Mouse (Mus musculus) adrenal gland, postnatal 4 days (tissue): ENCODE results near the gene Gm10337. TPM values are rescaled to one million over a fixed set of nuclear protein-coding genes. Genes with fewer than 3 reads are reported as not detected.

Experiments used
- DNase-seq, 2 experiments: peaks; one replicate each; pipeline ENCODE4 v3.0.0; 2021 to 2022; ENCODE audit warnings: low spot score in 2 of 2, mixed read lengths in 2 of 2
- total RNA-seq, 2 experiments: library from RNA; stranded (reverse); gene quantifications; 2 replicates each; pipeline ENCODE4 v1.2.3; 2021

Gene Gm10337
- total RNA-seq, 2 experiments from 2014 or later = 4.3 TPM; not detected in 1

DNA sequence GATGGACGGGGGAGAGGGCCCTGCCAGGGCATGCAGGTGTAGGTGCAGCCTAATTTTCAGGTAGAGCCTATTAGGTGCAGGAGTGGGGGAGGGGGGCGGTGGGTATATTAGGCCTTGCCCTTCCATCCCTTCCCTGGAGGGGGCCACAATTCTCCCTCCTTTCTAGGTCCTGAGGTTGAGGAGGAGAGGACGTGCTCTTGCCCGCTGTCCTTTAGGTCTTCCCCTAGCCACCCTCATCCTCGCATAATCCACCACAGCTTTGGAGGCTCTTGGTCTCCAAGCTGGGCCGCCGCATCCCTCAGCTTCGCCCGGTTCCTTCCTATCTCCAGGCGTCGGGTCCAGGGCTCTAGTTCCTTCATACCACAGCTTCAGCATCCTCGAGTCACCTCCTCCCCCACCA is 12.8 kb downstream of the Gm10337 start:
- DNase-seq = no peak

DNA sequence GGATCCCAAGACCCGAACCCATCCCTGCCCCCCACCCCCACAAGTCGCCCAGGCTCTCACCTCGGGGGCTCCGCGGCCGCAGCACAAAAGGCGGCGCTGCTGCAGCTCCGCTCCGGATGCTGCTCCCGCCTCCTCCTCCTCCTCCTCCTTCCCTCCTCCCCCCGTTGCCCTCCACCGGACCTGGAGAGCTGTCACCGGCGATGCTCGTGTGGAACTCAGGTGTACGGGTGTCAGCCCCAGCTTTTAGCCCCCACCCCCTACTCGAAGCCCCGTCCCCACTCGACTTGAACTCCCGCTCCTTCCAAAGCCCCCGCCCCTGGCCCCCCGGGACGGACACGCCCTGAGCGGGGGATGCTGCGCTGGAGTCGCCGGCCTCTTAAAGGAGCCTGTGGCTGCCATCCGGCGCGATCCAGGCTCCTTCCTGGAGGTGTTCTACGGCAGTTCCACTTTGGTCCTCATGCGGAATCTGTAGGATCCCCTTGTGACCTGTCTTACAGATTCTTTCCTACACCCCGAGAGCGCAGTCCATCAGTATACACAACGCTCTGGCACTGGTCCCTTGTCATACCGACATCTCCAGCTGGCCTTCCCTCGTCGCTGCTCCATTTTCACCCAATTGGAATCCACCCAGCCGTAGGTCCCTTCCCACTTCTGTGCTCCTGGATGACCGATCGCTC is 13.3 kb downstream of the Gm10337 start, which contains the start of gene Map3k12:
Map3k12 (minus strand) TSS at position 337 of the 677 bp plus-strand sequence.
- peak in 1 of 2 experiments; percentile 57 for DNase-seq

DNA sequence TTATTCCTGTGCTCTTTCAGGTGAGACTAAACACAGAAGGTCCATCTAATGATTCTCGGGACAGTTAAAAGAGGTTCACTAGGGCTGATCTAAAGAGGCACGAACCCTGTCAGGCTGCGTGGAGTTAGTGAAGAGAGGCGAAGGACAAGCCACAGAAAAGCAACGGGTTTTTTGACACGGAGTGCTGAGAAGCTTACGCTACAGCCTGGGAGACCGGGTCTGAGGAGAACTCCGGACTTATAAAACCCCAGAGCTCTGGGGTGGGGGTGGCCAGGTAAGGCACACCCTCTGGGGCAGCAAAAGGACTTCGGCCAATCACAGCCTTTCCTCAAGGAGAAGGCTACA is 14.1 kb downstream of the Gm10337 start:
- DNase-seq = no peak

DNA sequence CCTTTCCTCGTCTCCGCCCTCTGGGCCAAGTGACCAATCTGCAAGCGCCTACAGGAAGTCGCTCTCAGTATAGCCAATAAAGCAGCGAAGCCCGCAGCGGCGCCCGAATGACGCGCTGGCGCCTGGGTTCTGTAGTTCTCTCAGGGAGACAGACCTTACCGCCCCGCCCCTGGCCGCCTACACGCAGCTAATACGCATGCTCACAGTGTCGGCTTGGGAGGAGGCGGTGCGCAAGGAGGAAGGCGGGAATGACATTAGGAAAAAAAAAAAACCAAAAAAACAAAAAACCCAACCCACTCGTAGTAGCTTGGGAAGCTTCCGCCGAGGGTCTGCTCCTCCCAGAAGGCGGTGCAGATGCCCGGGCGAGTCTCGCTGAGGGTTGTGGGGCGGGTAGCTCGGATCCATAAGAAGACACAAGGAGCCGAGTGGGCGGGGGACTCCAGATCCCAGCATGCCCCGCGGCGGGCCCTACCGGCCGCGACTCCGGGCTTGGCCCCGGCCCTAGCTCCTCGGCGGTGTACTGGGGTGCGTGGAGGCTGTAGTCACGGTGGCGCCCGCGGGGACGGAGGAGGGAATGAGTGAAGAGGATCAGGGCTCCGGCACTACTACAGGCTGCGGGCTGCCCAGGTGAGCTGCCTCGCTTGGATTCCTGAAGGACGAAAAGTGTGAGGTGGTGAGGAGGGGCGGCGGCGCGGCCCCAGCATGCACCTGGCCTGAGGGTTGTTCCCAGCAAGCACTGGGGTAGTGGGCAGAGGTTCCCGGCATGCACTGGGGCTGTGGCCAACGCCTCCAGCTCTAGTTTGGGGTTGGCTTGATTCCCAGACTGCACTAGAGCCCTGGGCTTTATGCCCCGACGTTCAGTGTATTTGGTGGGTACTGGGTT is 14.7 kb downstream of the Gm10337 start, which contains the start of gene Tarbp2:
Tarbp2 (plus strand) TSS at position 217 of the 883 bp plus-strand sequence.
- peak; percentile 97 to 99 for DNase-seq

DNA sequence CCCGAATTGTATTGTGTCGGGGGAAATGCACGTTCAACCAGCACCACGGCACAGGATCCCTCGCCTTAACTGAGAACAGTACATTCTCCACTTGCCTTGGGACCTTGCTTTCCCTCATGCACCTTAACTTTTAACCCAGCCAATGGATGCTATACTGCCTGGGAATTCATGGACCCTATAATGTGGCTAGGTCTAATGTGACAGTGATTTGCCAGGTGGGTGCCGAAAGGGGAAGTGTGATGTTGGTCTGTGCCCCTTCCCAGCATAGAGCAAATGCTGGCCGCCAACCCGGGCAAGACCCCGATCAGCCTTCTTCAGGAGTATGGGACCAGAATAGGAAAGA is 15.3 kb downstream of the Gm10337 start:
- DNase-seq = no peak

DNA sequence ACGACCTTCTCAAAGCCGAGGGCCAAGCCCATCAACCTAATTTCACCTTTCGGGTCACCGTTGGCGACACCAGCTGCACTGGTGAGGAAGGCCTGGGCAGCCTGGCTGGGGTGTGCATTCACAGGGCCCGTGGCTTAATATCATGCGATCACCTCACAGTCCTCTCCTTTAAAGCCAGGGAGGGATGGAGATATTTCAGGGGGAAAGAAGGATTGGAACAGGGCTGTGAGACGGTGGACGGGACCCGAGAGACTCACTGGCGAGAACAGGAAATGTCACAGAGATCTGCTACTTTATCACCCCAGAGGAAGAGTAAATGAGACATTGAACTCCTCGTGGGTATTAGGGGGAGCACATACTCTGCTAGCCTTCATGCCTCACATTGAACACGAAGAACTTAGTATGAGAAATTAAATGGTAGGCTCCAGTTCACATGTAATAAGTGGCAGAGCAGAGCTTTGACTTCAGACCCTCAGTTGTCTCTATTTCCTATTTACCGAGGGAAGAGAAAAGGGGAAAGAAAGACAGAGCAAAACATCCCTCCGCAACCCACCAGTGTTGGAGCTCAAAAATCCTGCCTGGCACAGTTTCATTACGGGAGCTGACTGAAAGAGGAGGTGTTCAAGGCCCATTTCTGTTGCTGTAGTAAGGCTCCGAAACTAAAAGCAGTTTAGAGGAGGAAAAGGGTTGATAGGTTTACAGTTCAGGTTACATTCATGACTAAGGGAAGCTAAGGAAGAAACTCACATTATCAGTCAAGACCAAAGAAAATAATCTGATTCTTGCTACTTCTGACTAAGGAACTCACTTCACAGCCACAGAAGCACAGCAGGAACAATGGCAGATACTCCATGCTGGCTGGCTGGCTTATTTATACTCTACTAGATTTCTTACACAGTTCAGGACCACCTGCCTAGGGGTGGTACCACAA is 16.0 kb downstream of the Gm10337 start:
- DNase-seq = no peak

DNA sequence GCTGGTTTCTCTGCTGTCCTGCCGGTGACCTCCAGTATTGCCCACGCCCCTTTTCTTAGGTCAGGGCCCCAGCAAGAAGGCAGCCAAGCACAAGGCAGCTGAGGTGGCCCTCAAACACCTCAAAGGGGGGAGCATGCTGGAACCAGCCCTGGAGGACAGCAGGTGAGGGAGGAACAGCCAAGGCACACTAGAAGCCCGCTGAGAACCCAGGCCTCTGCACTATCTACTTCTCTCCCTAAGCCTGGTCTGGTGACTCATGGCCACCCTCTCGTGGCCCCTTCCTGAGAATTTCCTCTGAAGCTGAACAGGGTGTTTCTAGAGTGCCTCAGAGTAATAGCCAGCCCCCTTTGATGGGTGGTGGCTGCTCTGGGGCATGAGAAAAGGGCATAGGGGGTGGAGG is 16.9 kb downstream of the Gm10337 start:
- DNase-seq = no peak

DNA sequence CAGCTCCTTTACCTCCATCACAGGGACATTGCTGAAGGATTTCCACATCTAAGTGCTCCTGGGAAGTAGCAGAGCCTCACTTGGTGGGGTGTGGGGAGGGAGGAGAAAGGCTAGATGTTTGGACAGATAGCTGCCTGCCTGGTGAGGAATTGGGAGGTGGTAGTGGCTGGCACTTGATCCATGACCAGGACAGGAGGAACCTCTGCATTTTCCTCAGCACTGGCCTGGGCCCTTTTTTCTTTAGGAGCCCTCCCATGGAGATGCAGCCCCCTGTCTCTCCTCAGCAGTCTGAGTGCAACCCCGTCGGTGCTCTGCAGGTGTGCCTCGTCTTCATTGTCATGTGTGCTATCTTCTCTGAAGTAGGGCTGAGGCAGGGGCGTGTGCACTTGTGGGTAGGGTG is 18.0 kb downstream of the Gm10337 start:
- no peak for DNase-seq

DNA sequence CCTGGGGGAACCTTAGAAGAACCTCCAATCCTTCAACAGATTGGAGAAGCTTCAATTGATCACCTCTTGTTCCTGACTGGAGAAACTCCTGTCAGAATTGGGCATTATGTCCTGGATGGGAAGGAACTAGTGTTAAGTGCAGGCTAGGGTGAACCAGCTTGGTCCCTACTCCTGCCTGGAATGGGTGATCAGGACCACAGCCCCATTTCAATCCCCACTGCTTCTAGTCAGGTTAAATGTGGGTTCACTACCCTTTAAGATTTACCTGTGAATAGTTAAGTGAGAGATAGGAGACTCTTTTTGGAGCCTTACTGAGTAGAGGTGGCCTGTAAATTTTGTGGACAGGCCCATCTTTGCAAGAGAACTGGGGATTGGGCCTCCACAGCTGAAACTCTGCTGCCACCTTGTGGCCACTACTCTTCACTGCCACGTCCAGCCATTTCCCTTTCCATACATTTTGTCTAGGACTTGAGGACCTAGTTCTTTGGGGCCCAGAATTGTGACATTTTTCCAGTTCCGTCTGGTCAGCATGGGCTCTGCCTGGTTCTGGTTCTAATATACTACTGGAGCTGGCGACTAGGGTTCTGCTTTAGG is 21.5 kb downstream of the Gm10337 start, which contains the start of gene Npff:
Npff (minus strand) TSS at position 51 of the 594 bp plus-strand sequence.
- DNase-seq = peak in 1 of 2 experiments; percentile 49

DNA sequence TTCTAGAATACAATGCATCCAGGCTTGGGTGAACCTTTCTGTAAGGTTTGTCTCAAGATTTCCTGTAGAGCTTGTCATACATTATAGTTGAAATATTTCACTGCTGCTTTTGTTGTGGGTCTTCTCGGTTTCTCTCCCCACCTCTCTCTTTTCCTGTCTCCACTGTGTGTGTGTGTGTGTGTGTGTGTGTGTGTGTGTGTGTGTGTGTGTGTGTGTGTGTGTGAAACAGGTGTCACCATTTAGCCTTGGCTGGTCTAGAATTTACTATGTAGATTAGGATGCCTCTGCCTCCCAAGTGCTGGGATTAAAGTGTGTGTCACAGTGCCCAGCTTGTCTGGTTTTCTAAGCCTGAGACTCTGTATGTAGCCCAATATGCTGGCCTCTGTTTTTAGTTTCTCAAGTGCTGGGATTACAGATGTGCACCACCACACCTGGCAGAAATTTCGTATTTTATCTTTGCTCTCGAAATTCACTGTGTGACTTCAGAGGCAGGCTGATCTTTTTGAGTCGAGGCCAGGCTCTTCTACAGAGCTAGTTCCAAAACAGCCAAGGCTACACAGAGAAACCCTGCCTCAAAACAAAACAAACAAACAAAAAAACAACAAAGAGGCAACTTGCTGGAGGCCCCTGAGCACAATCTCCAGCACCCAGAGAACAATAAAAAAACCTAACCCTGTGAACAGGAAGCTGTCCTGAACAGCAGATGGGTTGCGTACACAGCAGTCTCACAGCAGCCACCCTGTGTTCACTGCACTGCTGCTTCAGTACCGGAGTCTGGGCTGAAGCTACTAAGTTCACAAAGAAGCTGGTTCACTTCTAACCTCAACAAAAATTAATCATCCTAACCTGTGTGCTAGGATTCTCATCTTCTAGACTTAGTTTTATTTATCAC is 22.8 kb downstream of the Gm10337 start:
- DNase-seq = no peak

DNA sequence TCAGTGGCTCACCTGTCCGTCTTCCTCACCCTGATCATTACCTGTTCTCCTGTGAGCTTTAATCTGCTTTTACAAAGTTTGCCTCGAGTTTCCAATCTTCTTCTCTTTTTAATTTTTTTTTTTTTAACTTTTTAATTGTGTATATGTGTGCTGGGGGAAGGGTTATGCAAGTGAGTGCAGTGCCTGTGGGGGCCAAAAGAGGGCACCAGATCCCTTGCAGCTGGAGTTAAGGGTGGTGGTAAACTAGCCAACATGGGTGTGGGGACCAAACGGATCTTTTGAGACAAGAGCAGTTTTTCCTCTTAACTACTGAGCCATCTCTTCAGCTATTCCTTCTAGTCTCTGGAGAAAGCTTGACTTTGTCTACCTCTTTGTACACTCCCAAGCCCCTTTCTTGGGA is 24.4 kb downstream of the Gm10337 start:
- no peak for DNase-seq

DNA sequence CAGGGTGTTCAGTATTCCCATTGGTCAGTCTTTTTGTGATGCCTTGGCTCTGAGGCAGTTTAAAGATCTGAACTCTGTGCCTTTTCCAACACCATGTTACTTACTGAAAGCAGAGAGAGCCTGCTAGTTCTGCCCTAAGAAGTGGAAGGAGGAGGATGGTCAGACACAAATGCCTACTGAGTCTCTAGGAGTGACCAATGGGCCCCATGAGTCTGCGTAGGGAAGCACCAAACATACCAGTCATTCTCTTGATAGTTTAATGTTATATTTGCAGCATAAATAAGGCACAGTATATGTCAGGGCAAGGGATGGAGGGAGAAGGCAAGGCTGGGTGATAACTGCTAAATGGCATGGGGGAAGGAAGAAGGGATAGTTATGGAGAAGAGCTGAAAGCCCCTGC is 24.9 kb downstream of the Gm10337 start:
- DNase-seq = no peak

DNA sequence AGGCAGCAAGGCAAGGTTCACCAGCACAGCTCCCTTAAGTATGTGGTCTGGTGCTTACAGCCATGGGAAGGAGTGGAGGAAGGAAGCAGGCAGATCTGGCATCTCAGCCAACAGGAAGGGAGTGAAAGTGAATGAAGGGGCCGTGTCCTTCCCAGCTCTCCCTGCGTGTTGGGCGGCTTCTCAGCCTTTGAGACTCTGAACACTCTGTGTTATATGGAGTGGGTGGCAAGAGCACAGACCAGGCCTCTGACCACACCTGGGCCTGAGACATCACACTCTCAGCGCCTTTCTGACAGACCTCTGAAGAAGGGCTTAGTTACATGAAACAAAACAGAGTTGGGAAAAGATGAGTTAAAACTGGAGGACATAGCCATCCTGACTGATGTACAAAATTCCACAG is 27.0 kb downstream of the Gm10337 start:
- DNase-seq = no peak

DNA sequence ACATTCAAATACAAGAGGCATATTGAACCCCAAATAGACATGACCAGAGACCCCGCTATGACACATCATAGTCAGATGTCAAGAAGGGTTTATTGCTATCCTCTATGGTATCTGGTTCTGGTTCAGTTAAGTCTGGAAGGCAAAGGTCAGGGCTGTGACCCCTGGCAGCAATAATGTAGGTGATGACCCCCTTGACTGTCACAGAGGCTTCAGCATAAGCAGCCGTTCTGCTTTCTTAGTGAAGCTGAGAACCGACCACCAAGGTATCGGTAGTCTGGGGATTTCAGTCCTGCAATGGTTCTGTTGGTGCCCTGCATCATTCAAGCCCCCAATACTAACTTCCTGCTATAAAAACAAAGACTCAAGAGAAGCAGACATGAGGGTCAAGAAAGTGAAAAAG is 28.1 kb downstream of the Gm10337 start:
- DNase-seq = no peak

DNA sequence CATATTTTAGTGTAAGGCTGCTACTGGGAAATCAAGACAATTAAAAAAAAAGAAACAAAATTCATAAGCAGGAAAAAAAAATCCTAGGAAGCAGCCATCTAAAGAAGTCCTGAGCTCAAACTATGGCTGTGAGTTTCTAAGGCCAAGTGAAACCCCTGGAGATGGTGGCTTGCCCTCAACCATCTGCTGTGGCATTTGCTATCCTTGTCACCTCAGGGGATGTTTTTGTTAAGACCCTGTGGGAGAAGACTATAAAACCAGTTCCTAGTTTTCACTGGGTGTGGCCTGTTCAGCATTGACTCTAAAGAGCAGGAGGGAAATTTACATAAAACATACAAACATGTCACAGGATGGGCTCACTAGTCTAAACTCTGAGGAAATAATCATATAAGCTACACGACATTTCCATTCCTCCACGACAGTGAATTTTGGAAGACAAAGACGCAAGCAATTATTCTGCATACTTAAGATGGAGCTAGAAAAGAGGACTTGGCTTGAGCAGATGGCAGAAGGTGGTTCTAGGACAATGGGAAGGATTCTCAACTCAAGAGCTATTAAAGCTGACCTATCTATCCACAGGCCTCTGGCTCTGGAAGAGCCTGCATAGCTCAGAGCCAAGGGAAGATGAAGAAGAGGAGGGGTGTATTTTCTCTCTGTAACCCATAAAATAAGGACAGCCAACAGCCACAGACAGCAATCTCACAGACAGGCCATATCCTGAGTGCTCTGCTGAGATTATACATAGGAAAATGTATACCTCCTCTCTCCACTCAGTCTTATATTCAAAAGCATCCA is 28.8 kb downstream of the Gm10337 start:
- no peak for DNase-seq

DNA sequence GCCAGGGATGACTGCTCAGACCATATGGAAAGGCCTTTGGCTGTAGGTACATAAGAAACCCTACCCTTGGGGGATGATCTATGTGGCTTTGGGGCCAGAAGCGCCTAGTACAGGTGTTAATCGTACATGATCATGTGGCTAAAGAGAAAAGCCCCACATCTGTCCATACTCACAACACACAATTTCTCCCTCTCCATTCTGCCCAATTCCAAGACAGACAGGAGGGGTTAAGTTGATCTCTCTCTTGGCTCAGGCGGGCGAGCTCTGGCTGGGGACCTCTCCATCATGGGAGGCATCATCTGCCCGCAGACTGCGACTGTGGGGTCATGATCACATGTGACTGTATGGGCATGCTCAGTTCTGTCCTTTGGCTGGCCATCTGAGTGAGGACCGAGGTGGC is 30.4 kb downstream of the Gm10337 start:
- DNase-seq = no peak

DNA sequence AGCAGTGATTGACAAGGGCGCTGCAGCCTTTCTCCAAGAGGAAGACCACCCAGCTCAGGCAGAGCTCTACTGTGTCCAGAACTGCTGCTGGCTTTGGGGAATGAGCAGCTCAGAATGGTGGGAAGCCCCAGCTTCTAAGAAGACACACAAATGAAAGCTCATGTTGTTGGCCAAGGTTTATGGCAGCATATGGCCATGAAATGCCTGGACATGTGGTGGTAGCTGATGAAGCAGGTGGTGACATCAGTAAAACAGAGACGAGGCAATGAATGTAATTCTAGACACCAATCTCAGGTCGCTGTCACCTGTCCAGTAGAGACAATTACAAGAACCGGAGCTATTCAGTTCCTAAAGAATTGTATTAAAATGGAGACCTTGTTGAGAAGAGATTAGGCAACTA is 41.3 kb downstream of the Gm10337 start:
- DNase-seq = no peak

DNA sequence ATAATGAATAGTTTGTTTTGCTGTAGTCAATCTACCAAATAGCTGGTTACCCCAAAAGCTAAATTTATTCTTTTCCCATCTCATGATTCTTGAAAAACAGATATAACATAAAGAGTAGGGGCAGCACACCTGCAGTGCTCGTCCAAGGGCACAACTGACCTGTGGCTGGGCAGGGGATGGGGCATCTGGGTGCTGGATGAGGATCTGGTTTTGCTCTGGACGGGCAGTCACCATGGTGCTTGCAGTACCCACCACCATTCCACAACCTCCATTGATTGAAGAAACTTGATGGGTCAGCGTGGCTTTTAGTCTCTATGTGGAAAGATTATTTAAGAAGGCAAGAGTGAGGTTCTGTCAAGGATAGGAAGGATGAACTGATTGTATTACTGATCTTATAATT is 42.7 kb downstream of the Gm10337 start:
- no peak for DNase-seq
